Mouse (Mus musculus): ENCODE measurements around the gene Fam167b.

GRCm38 (mm10) chr4:129614093-129614492 is 35.7 kb upstream of the Fam167b start, which contains the start of gene Dcdc2b:
- TF ChIP-seq CTCF (IDR thresholded peaks at IDR 0.05) (no peak), EP300 (IDR thresholded peaks at IDR 0.05) (no peak)
